ENCODE assay signal across 9 mouse cellular contexts in the genomic region with DNA sequence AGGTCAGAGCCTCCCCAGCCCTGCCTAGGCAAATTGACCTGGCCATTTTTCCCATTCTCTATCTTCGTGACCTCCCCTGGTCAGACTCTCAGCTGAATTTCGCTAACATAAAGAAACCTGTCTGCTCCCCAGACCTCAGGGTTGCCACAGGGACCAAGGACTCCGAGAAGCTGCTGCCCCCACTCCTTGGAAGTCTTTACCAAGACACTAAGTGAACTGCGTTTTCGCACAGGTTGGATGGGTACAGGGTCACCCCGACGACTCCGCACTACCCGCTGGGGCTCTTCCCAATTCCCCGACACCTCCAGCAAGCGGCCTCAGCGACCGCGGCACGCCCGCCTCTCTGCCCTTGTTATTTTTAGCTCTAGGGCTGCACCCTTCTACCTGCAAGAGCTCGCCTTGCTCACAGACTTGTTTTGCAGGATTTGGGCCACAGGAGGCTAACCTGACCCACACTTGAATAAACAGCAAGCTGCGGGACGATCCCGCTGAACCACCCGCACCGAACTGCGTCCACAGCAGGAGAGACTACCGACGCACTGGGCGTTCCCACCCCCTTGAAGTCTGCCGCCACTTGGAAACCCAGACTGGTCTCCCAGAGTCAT. TPM values are rescaled to one million over a fixed set of nuclear protein-coding genes. Genes with fewer than 3 reads are reported as not detected.
DNase-seq lines count a peak whose midpoint lies in the region; ATAC-seq lines count a peak whose summit lies in the region.
"Had no signal": no experiment of that assay in that cellular context is flagged by ENCODE, and none has a peak within 500 bp of the region (broad histone marks: within the 10 kb centered on the region; RNA-seq: fewer than 3 reads in every experiment).

No protein-coding gene starts in this region.

- DNase-seq in heart, adult 9 months (ENCODE audit: low spot score in 2 of 2), result no peak
- no peak for DNase-seq in thymus, postnatal 10 days (ENCODE audit: low spot score in 2 of 2)
- DNase-seq in right cerebral cortex, adult 18-20 months, result no peak
- DNase-seq in thymus, postnatal 0 days (ENCODE audit: low spot score), result no peak

- H3K9ac ChIP-seq in heart, embryonic 11.5 days (ENCODE audit: low read depth, low read length), result 0 out of 2 replicates have a peak overlapping the region, but pooled peaks have one; percentile 40
- peak overlapping the region; percentile 16; the same call in 1 of the 2 replicates for H3K9ac ChIP-seq in hindbrain, embryonic 15.5 days
- no peak overlapping the region for H3K9ac ChIP-seq in liver, embryonic 15.5 days
- no peak overlapping the region for H3K9ac ChIP-seq in neural tube, embryonic 15.5 days (replicated peaks)

- H3K27me3 ChIP-seq in heart, embryonic 11.5 days (ENCODE audit: control insufficient read depth, insufficient read depth, low read length), result peaks cover 18% of the 10 kb centered on the region; the same call in 1 of the 2 replicates
- H3K27me3 ChIP-seq in hindbrain, embryonic 15.5 days, result peaks cover 35% of the 10 kb centered on the region
- peaks cover 68% of the 10 kb centered on the region for H3K27me3 ChIP-seq in liver, embryonic 15.5 days
- H3K27me3 ChIP-seq in neural tube, embryonic 15.5 days (replicated peaks), result peaks cover 32% of the 10 kb centered on the region
- H3K27me3 ChIP-seq: CH12.LX had no signal

- H3K4me2 ChIP-seq in heart, embryonic 11.5 days, result peak overlapping the region; percentile 77
- peak overlapping the region; percentile 53 for H3K4me2 ChIP-seq in hindbrain, embryonic 15.5 days
- peak overlapping the region; percentile 49 for H3K4me2 ChIP-seq in liver, embryonic 15.5 days
- peak overlapping the region; percentile 51 for H3K4me2 ChIP-seq in neural tube, embryonic 15.5 days

- WGBS in heart, embryonic 11.5 days (ENCODE audit: insufficient replicate concordance), result 3% methylated on average over 27 of the region's 27 CpGs
- WGBS in hindbrain, embryonic 15.5 days, result 4% methylated on average over 27 of the region's 27 CpGs
- WGBS in liver, embryonic 15.5 days (ENCODE audit: insufficient replicate concordance), result 3% methylated on average over 27 of the region's 27 CpGs
- WGBS in neural tube, embryonic 15.5 days, result 2% methylated on average over 27 of the region's 27 CpGs

- H3K4me1 ChIP-seq in heart, embryonic 11.5 days (ENCODE audit: control insufficient read depth, insufficient read depth, low read length), result 0 out of 2 replicates have a peak, but pooled peaks cover 4% of the 10 kb centered on the region
- H3K4me1 ChIP-seq in hindbrain, embryonic 15.5 days (replicated peaks), result peaks cover 10% of the 10 kb centered on the region
- H3K4me1 ChIP-seq in liver, embryonic 15.5 days (replicated peaks), result no peaks in the 10 kb centered on the region; the same call in 1 of the 2 replicates
- peaks cover 9% of the 10 kb centered on the region for H3K4me1 ChIP-seq in neural tube, embryonic 15.5 days

- H3K27ac ChIP-seq in heart, embryonic 11.5 days (ENCODE audit: low read depth, low read length), result no peak overlapping the region
- no peak overlapping the region for H3K27ac ChIP-seq in hindbrain, embryonic 15.5 days (replicated peaks)
- no peak overlapping the region for H3K27ac ChIP-seq in liver, embryonic 15.5 days (replicated peaks)
- no peak overlapping the region for H3K27ac ChIP-seq in neural tube, embryonic 15.5 days (replicated peaks)

- no peaks in the 10 kb centered on the region for H3K36me3 ChIP-seq in heart, embryonic 11.5 days (ENCODE audit: control insufficient read depth, insufficient read depth, low read length)
- no peaks in the 10 kb centered on the region for H3K36me3 ChIP-seq in hindbrain, embryonic 15.5 days
- no peaks in the 10 kb centered on the region for H3K36me3 ChIP-seq in liver, embryonic 15.5 days (replicated peaks)
- no peaks in the 10 kb centered on the region for H3K36me3 ChIP-seq in neural tube, embryonic 15.5 days

- peak overlapping the region; percentile 39 for H3K4me3 ChIP-seq in heart, embryonic 11.5 days (ENCODE audit: low read depth, low read length)
- H3K4me3 ChIP-seq in hindbrain, embryonic 15.5 days, result peak overlapping the region; percentile 27
- H3K4me3 ChIP-seq in liver, embryonic 15.5 days (replicated peaks), result peak overlapping the region; percentile 7; the same call in 1 of the 2 replicates
- H3K4me3 ChIP-seq in neural tube, embryonic 15.5 days (replicated peaks), result peak overlapping the region; percentile 25

- ATAC-seq in heart, embryonic 11.5 days (replicated peaks; ENCODE audit: insufficient number of reproducible peaks, low FRiP score, low TSS enrichment), result no peak
- ATAC-seq in hindbrain, embryonic 15.5 days (ENCODE audit: low FRiP score, low read depth), result no peak
- ATAC-seq in liver, embryonic 15.5 days (ENCODE audit: insufficient read depth), result no peak
- ATAC-seq in neural tube, embryonic 15.5 days (ENCODE audit: low FRiP score), result no peak

- no peaks in the 10 kb centered on the region for H3K9me3 ChIP-seq in heart, embryonic 11.5 days (replicated peaks; ENCODE audit: control insufficient read depth, low read length)
- H3K9me3 ChIP-seq in hindbrain, embryonic 15.5 days, result no peaks in the 10 kb centered on the region
- no peaks in the 10 kb centered on the region for H3K9me3 ChIP-seq in liver, embryonic 15.5 days (replicated peaks)
- H3K9me3 ChIP-seq in neural tube, embryonic 15.5 days (replicated peaks), result no peaks in the 10 kb centered on the region

RNA-seq across cellular contexts. Expression of a gene that starts 7.7 kb away (rescaled TPM):
- polyA plus RNA-seq in heart, embryonic 11.5 days (2014; fragmentation: Nextera tagmentation; extraction: Ambion mirVana), result 34.1 and 42.2 TPM in 2 replicates
- polyA plus RNA-seq in hindbrain, embryonic 15.5 days (2015; fragmentation: Nextera tagmentation; extraction: Ambion mirVana), result 6.6 and 7.4 TPM in 2 replicates
- polyA plus RNA-seq in liver, embryonic 15.5 days (2015; fragmentation: Nextera tagmentation; extraction: Ambion mirVana), result 0.89 and 1.3 TPM in 2 replicates
- 5.2 and 9.9 TPM in 2 replicates for polyA plus RNA-seq in neural tube, embryonic 15.5 days (2015; fragmentation: Nextera tagmentation; extraction: Ambion mirVana)
- polyA plus RNA-seq in thymus, postnatal 0 days (2015; fragmentation: Nextera tagmentation; extraction: Ambion mirVana), result 0.80 and 0.82 TPM in 2 replicates

RNA-seq across cellular contexts. Expression of a gene that starts 19.0 kb away (rescaled TPM):
- 0.32 TPM in 1 of 2 replicates, not detected in the other for polyA plus RNA-seq in heart, embryonic 11.5 days (2014; fragmentation: Nextera tagmentation; extraction: Ambion mirVana)
- not detected in 2 replicates for polyA plus RNA-seq in hindbrain, embryonic 15.5 days (2015; fragmentation: Nextera tagmentation; extraction: Ambion mirVana)
- not detected in 2 replicates for polyA plus RNA-seq in liver, embryonic 15.5 days (2015; fragmentation: Nextera tagmentation; extraction: Ambion mirVana)
- polyA plus RNA-seq in neural tube, embryonic 15.5 days (2015; fragmentation: Nextera tagmentation; extraction: Ambion mirVana), result not detected in 2 replicates
- polyA plus RNA-seq in thymus, postnatal 0 days (2015; fragmentation: Nextera tagmentation; extraction: Ambion mirVana), result not detected in 2 replicates

Comparison
In these comparisons a context has a peak if more than half of its experiments do, and no peak if none do; other contexts are left out.
1. H3K9ac ChIP-seq: peak in heart, embryonic 11.5 days (single experiment) and hindbrain, embryonic 15.5 days (single experiment); none in liver, embryonic 15.5 days (single experiment) and neural tube, embryonic 15.5 days (single experiment).
2. Peak in every context shown above with its lines, with median percentiles within 50 percentile points of each other: H3K4me2 ChIP-seq and H3K4me3 ChIP-seq.